Mouse (Mus musculus): ENCODE measurements around the gene Gale. TPM values are rescaled to one million over a fixed set of nuclear protein-coding genes. Genes with fewer than 3 reads are reported as not detected.

Gale gene
- total RNA-seq, 2 experiments from 2014 or later: 6.5 to 22.1 TPM

DNA sequence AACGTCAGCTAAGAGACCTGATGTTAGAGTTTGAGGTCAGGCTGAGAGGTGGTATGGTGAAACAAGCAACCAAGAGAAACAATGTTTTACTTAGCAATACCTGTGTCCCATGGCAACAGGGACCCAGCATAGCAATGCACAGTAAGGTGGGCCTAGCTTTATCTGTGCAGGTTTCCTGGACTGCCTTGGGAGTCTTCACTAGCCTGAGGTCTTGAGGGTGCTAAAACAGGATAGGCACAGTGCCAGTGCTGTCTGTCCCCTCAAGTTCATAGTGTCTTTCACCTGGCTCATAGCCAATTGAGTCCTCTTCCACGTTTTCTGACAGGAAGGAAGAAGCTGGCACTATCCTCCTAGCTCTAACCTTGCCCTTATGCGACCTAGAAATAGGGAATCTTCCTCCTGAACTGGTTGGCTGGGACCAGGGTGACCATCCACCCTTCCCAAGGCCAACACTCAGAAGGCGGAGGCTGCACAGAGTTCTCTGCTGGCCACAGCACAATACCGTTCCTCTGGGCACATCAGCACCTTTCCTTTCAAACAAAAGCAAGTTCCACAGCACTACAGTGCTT, 40.7 kb downstream of the Gale start:
- ATAC-seq (replicated peaks; ENCODE audit: low FRiP score, low TSS enrichment, poor library complexity, severe bottlenecking): peak; percentile 74; the same call in 1 of the 2 replicates

DNA sequence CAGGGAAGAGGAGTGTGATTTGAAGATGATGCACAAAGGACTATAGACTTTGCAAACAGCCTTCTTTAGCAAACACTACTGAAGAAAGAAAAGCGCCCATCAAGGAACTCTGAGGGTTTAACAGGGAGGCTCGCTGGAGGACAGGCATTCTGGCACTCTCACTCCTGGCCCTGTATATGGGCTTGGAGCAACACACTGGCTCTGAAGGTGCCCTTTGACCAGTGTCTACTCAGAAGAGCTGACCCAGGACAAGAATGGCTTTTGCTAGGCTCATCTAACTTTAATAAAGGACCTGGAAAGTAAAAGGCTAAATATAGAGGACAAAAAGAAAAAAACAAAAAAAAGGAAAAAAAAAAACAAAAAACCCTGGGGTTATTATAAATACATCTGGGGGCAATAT, 41.4 kb downstream of the Gale start:
- no peak for ATAC-seq (replicated peaks; ENCODE audit: low FRiP score, low TSS enrichment, poor library complexity, severe bottlenecking)

DNA sequence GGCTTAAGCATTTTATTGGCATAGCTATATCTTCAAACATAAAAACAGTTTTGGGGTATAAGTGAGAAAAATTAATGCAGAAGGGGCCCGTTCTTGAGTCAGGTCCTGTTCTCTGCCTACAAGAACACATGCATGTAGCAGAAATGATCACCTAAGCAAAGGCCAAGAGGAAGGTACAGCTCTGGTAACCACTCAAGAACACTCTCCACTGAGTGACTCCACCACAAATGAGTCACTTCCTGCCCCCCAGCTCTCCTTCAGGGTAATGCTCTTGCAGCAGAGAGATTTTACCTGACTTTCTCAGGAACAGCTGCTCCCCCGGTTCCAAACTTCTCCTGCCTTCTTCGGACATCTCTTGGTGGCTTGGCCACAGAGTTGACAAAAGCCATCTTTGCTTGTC, 43.3 kb downstream of the Gale start:
- no peak for ATAC-seq (replicated peaks; ENCODE audit: low FRiP score, low TSS enrichment, poor library complexity, severe bottlenecking)

GRCm38 (mm10) chr4:136008782-136009447, 45.4 kb downstream of the Gale start:
- no peak for ATAC-seq (replicated peaks; ENCODE audit: low FRiP score, low TSS enrichment, poor library complexity, severe bottlenecking)

GRCm38 (mm10) chr4:136010586-136010985, 47.1 kb downstream of the Gale start:
- no peak for ATAC-seq (replicated peaks; ENCODE audit: low FRiP score, low TSS enrichment, poor library complexity, severe bottlenecking)

DNA sequence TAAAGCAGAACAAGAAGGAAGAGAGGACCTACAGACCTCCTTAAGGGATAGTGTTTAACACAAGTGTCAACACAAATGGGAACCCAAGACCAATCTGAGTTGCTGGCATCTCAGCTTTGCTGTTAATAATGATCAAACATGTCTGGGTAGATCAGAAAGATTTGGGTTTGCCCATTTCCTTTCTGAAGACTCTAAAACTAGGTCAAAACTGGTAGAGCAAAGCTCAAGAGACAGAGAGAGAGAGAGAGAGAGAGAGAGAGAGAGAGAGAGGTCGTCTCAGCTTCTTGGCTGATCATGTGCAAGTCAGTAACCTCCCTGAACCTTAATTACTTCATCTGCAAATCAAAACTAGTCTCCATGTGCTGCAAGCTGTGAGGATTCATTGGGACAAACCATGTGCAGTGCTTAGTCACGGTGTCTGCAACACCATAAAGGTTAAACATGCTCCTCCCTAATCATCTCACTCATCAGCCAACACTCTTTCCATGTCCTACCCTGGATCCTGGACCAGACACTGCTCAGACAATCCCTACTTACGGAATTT, 52.6 kb downstream of the Gale start:
- ATAC-seq (replicated peaks; ENCODE audit: low FRiP score, low TSS enrichment, poor library complexity, severe bottlenecking): no peak

Other genes with a start within 250 kb of the Gale start
- not detected in 2 replicates for gene Il22ra1, start 235.6 kb upstream of the Gale start, total RNA-seq (2014; fragmentation: Nextera tagmentation)
- gene Il22ra1, start 235.6 kb upstream of the Gale start, total RNA-seq (2017): not detected in 2 replicates
- gene Myom3, start 204.0 kb upstream of the Gale start, total RNA-seq (2014; fragmentation: Nextera tagmentation): not detected in 2 replicates
- gene Myom3, start 204.0 kb upstream of the Gale start, total RNA-seq (2017): not detected in 2 replicates
- gene Srsf10, start 108.0 kb upstream of the Gale start, total RNA-seq (2014; fragmentation: Nextera tagmentation): 272 and 280 TPM in 2 replicates
- 322 and 402 TPM in 2 replicates for gene Srsf10, start 108.0 kb upstream of the Gale start, total RNA-seq (2017)
- 105 and 128 TPM in 2 replicates for gene Pnrc2, start 89.9 kb upstream of the Gale start, total RNA-seq (2014; fragmentation: Nextera tagmentation)
- 145 and 204 TPM in 2 replicates for gene Pnrc2, start 89.9 kb upstream of the Gale start, total RNA-seq (2017)
- 19.4 and 24.3 TPM in 2 replicates for gene Cnr2, start 68.3 kb upstream of the Gale start, total RNA-seq (2014; fragmentation: Nextera tagmentation)
- gene Cnr2, start 68.3 kb upstream of the Gale start, total RNA-seq (2017): 19.4 and 20.1 TPM in 2 replicates
- gene Fuca1, start 43.0 kb upstream of the Gale start, total RNA-seq (2014; fragmentation: Nextera tagmentation): 45.6 and 64.2 TPM in 2 replicates
- 136 and 139 TPM in 2 replicates for gene Fuca1, start 43.0 kb upstream of the Gale start, total RNA-seq (2017)
- 69.7 and 72.9 TPM in 2 replicates for gene Hmgcl, start 17.3 kb upstream of the Gale start, total RNA-seq (2014; fragmentation: Nextera tagmentation)
- gene Hmgcl, start 17.3 kb upstream of the Gale start, total RNA-seq (2017): 42.6 and 65.4 TPM in 2 replicates
- 45.2 and 63.2 TPM in 2 replicates for gene Lypla2, start 8.9 kb downstream of the Gale start, total RNA-seq (2014; fragmentation: Nextera tagmentation)
- gene Lypla2, start 8.9 kb downstream of the Gale start, total RNA-seq (2017): 13.7 and 17.5 TPM in 2 replicates
- gene Pithd1, start 23.5 kb downstream of the Gale start, total RNA-seq (2014; fragmentation: Nextera tagmentation): 42.5 and 52.7 TPM in 2 replicates
- gene Pithd1, start 23.5 kb downstream of the Gale start, total RNA-seq (2017): 31.3 and 34.5 TPM in 2 replicates
- 41.0 and 41.3 TPM in 2 replicates for gene Eloa, start 58.0 kb downstream of the Gale start, total RNA-seq (2014; fragmentation: Nextera tagmentation)
- 48.9 and 51.8 TPM in 2 replicates for gene Eloa, start 58.0 kb downstream of the Gale start, total RNA-seq (2017)
- gene Rpl11, start 89.7 kb downstream of the Gale start, total RNA-seq (2014; fragmentation: Nextera tagmentation): 1,812 and 1,837 TPM in 2 replicates
- gene Rpl11, start 89.7 kb downstream of the Gale start, total RNA-seq (2017): 1,215 and 1,345 TPM in 2 replicates
- gene Id3, start 179.8 kb downstream of the Gale start, total RNA-seq (2014; fragmentation: Nextera tagmentation): 1.5 and 7.8 TPM in 2 replicates
- gene Id3, start 179.8 kb downstream of the Gale start, total RNA-seq (2017): 1.9 and 3.1 TPM in 2 replicates
- gene E2f2, start 208.7 kb downstream of the Gale start, total RNA-seq (2014; fragmentation: Nextera tagmentation): 11.1 and 17.0 TPM in 2 replicates
- 4.5 and 10.2 TPM in 2 replicates for gene E2f2, start 208.7 kb downstream of the Gale start, total RNA-seq (2017)
- not detected in 2 replicates for gene Asap3, start 242.6 kb downstream of the Gale start, total RNA-seq (2014; fragmentation: Nextera tagmentation)
- not detected in 2 replicates for gene Asap3, start 242.6 kb downstream of the Gale start, total RNA-seq (2017)

All from megakaryocyte-erythroid progenitor cell, adult 5-6 weeks (primary cell).